In genomic region chr4:119967073-119967608, GRCm38 (mm10) we compare ENCODE assay signal across 19 mouse cellular contexts.
DNase-seq lines count a peak whose midpoint lies in the region; ATAC-seq and TF ChIP-seq lines count a peak whose summit lies in the region.
"Had no signal": no experiment of that assay in that cellular context is flagged by ENCODE, and none has a peak within 500 bp of the region (broad histone marks: within the 10 kb centered on the region; RNA-seq: fewer than 3 reads in every experiment).

No protein-coding gene starts in this region.

- peaks cover 66% of the 10 kb centered on the region for H3K4me1 ChIP-seq in heart, embryonic 10.5 days
- peaks cover 3% of the 10 kb centered on the region; the same call in 1 of the 2 replicates for H3K4me1 ChIP-seq in heart, adult 2 months (ENCODE audit: control insufficient read depth, insufficient read depth, low read length)
- peaks cover 38% of the 10 kb centered on the region for H3K4me1 ChIP-seq in heart, embryonic 16.5 days (ENCODE audit: control insufficient read depth, insufficient read depth, low read length)
- H3K4me1 ChIP-seq in lung, postnatal 0 days (ENCODE audit: insufficient read depth, low read depth, low read length) = peaks cover 18% of the 10 kb centered on the region; the same call in 1 of the 2 replicates
- H3K4me1 ChIP-seq: liver, embryonic 13.5 days had no signal

- no peak overlapping the region for H3K4me2 ChIP-seq in heart, embryonic 16.5 days (ENCODE audit: low read depth, low read length)
- no peak overlapping the region for H3K4me2 ChIP-seq in lung, postnatal 0 days (replicated peaks; ENCODE audit: low read depth, low read length)
- H3K4me2 ChIP-seq in myocyte (ENCODE audit: low read depth) = peak overlapping the region; percentile 37
- H3K4me2 ChIP-seq: embryonic facial prominence, embryonic 12.5 days; forebrain, embryonic 12.5 days; limb, embryonic 13.5 days; liver, embryonic 13.5 days; neural tube, embryonic 13.5 days had no signal

- no peak for TF ChIP-seq CTCF in heart, adult 2 months (IDR thresholded peaks at IDR 0.05)
- TF ChIP-seq CTCF in lung, postnatal 0 days (IDR thresholded peaks at IDR 0.05) = no peak

- TF ChIP-seq POLR2A in heart, adult 2 months (IDR thresholded peaks at IDR 0.05; ENCODE audit: insufficient read depth, low read depth, low read length) = no peak
- TF ChIP-seq POLR2A in myocyte (IDR thresholded peaks at IDR 0.05; ENCODE audit: insufficient read length, low read depth) = no peak

- peaks cover 20% of the 10 kb centered on the region; the same call in 1 of the 2 replicates for H3K27me3 ChIP-seq in heart, embryonic 10.5 days (ENCODE audit: insufficient read depth, poor library complexity, severe bottlenecking)
- no peaks in the 10 kb centered on the region for H3K27me3 ChIP-seq in heart, adult 2 months (ENCODE audit: control insufficient read depth, insufficient read depth, low read length)
- no peaks in the 10 kb centered on the region for H3K27me3 ChIP-seq in heart, embryonic 16.5 days (ENCODE audit: control insufficient read depth, insufficient read depth, low read length)
- no peaks in the 10 kb centered on the region for H3K27me3 ChIP-seq in lung, postnatal 0 days (replicated peaks; ENCODE audit: insufficient read depth, low read length)
- H3K27me3 ChIP-seq in myocyte (ENCODE audit: control insufficient read depth, insufficient read depth, insufficient read length) = no peaks in the 10 kb centered on the region
- H3K27me3 ChIP-seq: embryonic facial prominence, embryonic 12.5 days; forebrain, embryonic 12.5 days; liver, embryonic 13.5 days; neural tube, embryonic 13.5 days had no signal

- WGBS in heart, embryonic 10.5 days = 53% methylated on average over 5 of the region's 5 CpGs
- WGBS in heart, adult 2 months = 42% methylated on average over 5 of the region's 5 CpGs
- WGBS in heart, embryonic 16.5 days = 50% methylated on average over 5 of the region's 5 CpGs
- 36% methylated on average over 5 of the region's 5 CpGs for WGBS in lung, postnatal 0 days

- H3K4me3 ChIP-seq in heart, embryonic 10.5 days = no peak overlapping the region
- no peak overlapping the region for H3K4me3 ChIP-seq in heart, adult 2 months
- no peak overlapping the region for H3K4me3 ChIP-seq in heart, embryonic 16.5 days (ENCODE audit: low read length)
- no peak overlapping the region for H3K4me3 ChIP-seq in lung, postnatal 0 days (ENCODE audit: low read depth, low read length)
- no peak overlapping the region for H3K4me3 ChIP-seq in myocyte
- H3K4me3 ChIP-seq: embryonic facial prominence, embryonic 12.5 days; forebrain, embryonic 12.5 days; hindbrain, embryonic 10.5 days; limb, embryonic 13.5 days; liver, embryonic 13.5 days; neural tube, embryonic 13.5 days had no signal

- no peak for DNase-seq in heart, embryonic 10.5 days (ENCODE audit: low spot score)
- DNase-seq in heart, adult 2 months = no peak
- DNase-seq in heart, postnatal 14 days = no peak
- DNase-seq in lung, postnatal 0 days (ENCODE audit: low spot score) = no peak
- no peak for DNase-seq in lung, postnatal 10 days
- DNase-seq in frontal cortex, postnatal 10 days (ENCODE audit: low spot score in 2 of 2) = no peak
- DNase-seq: B cell, adult 2 months; layer of hippocampus, postnatal 36 days; liver, embryonic 13.5 days; midbrain, embryonic 14.5 days had no signal

- H3K36me3 ChIP-seq in heart, embryonic 10.5 days = no peaks in the 10 kb centered on the region
- no peaks in the 10 kb centered on the region for H3K36me3 ChIP-seq in heart, adult 2 months (ENCODE audit: control insufficient read depth, insufficient read depth, low read length)
- H3K36me3 ChIP-seq in heart, embryonic 16.5 days (ENCODE audit: control insufficient read depth, insufficient read depth) = no peaks in the 10 kb centered on the region
- no peaks in the 10 kb centered on the region for H3K36me3 ChIP-seq in lung, postnatal 0 days (ENCODE audit: insufficient read depth, low read length)
- H3K36me3 ChIP-seq in myocyte (ENCODE audit: control insufficient read depth, insufficient read depth) = no peaks in the 10 kb centered on the region
- H3K36me3 ChIP-seq: embryonic facial prominence, embryonic 12.5 days; forebrain, embryonic 12.5 days; hindbrain, embryonic 10.5 days; limb, embryonic 13.5 days; liver, embryonic 13.5 days; neural tube, embryonic 13.5 days had no signal

- ATAC-seq in heart, embryonic 16.5 days (replicated peaks; ENCODE audit: extremely low read depth, insufficient read depth, low FRiP score) = no peak
- peak; percentile 11; the same call in 1 of the 2 replicates for ATAC-seq in lung, postnatal 0 days
- ATAC-seq: hindbrain, postnatal 0 days had no signal

- intact Hi-C loops in heart, adult 2 months (cut with DNase I) = loop anchor here (2.0 kb wide), 1 partner anchor 64 kb away; no protein-coding TSS in a partner anchor
- intact Hi-C loops in heart, postnatal 14 days (cut with DNase I) = loop anchor here (5.0 kb wide), 1 partner anchor 135 kb away; no protein-coding TSS in a partner anchor

- no peak overlapping the region for H3K9ac ChIP-seq in heart, adult 2 months (ENCODE audit: low read depth, low read length)
- H3K9ac ChIP-seq in heart, embryonic 16.5 days (ENCODE audit: low read length) = no peak overlapping the region
- no peak overlapping the region for H3K9ac ChIP-seq in lung, postnatal 0 days (replicated peaks; ENCODE audit: low read depth)
- H3K9ac ChIP-seq: embryonic facial prominence, embryonic 12.5 days; forebrain, embryonic 12.5 days; limb, embryonic 13.5 days; liver, embryonic 13.5 days; neural tube, embryonic 13.5 days had no signal

- peak overlapping the region; percentile 67 for H3K27ac ChIP-seq in heart, embryonic 10.5 days
- H3K27ac ChIP-seq in heart, adult 2 months = no peak overlapping the region
- 0 out of 2 replicates have a peak overlapping the region, but pooled peaks have one; percentile 21 for H3K27ac ChIP-seq in heart, embryonic 16.5 days (ENCODE audit: low read length)
- H3K27ac ChIP-seq in lung, postnatal 0 days (ENCODE audit: low read length) = no peak overlapping the region
- H3K27ac ChIP-seq: embryonic facial prominence, embryonic 12.5 days; forebrain, embryonic 12.5 days; hindbrain, embryonic 10.5 days; hindbrain, postnatal 0 days; limb, embryonic 13.5 days; liver, embryonic 13.5 days had no signal

- H3K9me3 ChIP-seq in heart, embryonic 10.5 days = no peaks in the 10 kb centered on the region
- no peaks in the 10 kb centered on the region for H3K9me3 ChIP-seq in heart, embryonic 16.5 days (replicated peaks; ENCODE audit: control insufficient read depth, low read length)
- no peaks in the 10 kb centered on the region for H3K9me3 ChIP-seq in lung, postnatal 0 days (ENCODE audit: low read length)
- H3K9me3 ChIP-seq: embryonic facial prominence, embryonic 12.5 days; forebrain, embryonic 12.5 days; hindbrain, embryonic 10.5 days; limb, embryonic 13.5 days; liver, embryonic 13.5 days; megakaryocyte, embryonic 14.5 days; neural tube, embryonic 13.5 days had no signal

- H3ac ChIP-seq in myocyte (ENCODE audit: control insufficient read depth, insufficient read length) = no peak overlapping the region

- no peak for TF ChIP-seq EP300 in heart, adult 2 months (IDR thresholded peaks at IDR 0.05; ENCODE audit: insufficient read depth, low read depth, low read length)
- TF ChIP-seq EP300 in lung, postnatal 0 days (IDR thresholded peaks at IDR 0.05) = no peak; the same call in 1 of the 2 replicates

- H3K79me2 ChIP-seq in heart, adult 2 months (replicated peaks; ENCODE audit: control insufficient read depth, insufficient read depth, low read length) = no peaks in the 10 kb centered on the region
- no peaks in the 10 kb centered on the region for H3K79me2 ChIP-seq in myocyte (ENCODE audit: control insufficient read depth, insufficient read depth)

TF ChIP-seq in myocyte, 11 proteins besides CTCF, POLR2A, EP300 and RAD21:
- TF ChIP-seq SRF (IDR thresholded peaks at IDR 0.05; ENCODE audit: control insufficient read depth, insufficient read length, low read depth) (no peak), MAX (IDR thresholded peaks at IDR 0.05; ENCODE audit: low read depth) (no peak), MYOD1 (IDR thresholded peaks at IDR 0.05; ENCODE audit: control insufficient read depth in 1 of 3, insufficient read length in 2 of 3, low read depth in 2 of 3) (no peak), REST (IDR thresholded peaks at IDR 0.05; ENCODE audit: insufficient read depth, insufficient read length) (no peak), CEBPB (IDR thresholded peaks at IDR 0.05; ENCODE audit: insufficient read depth, poor library complexity, severe bottlenecking) (no peak), USF1 (IDR thresholded peaks at IDR 0.05; ENCODE audit: low read depth) (no peak), MYOG (IDR thresholded peaks at IDR 0.05; ENCODE audit: control insufficient read depth in 1 of 3, insufficient read depth in 1 of 3, insufficient read length in 2 of 3, low read depth in 2 of 3) (no peak), TCF3 (IDR thresholded peaks at IDR 0.05; ENCODE audit: insufficient read length, low read depth) (no peak), E2F4 (IDR thresholded peaks at IDR 0.05; ENCODE audit: insufficient read depth) (no peak), POLR2AphosphoS2 (IDR thresholded peaks at IDR 0.05; ENCODE audit: insufficient read length, low read depth) (no peak), TCF12 (IDR thresholded peaks at IDR 0.05; ENCODE audit: insufficient read depth, poor library complexity, severe bottlenecking) (no peak)

Comparison
In these comparisons a context has a peak if more than half of its experiments do, and no peak if none do; other contexts are left out.
1. H3K27ac ChIP-seq: peak in heart, embryonic 10.5 days (single experiment) and heart, embryonic 16.5 days (single experiment); none in heart, adult 2 months (single experiment) and lung, postnatal 0 days (single experiment).